Mouse (Mus musculus): Measurements from ENCODE around the gene M1ap. TPM values are rescaled to one million over a fixed set of nuclear protein-coding genes. Genes with fewer than 3 reads are reported as not detected.

M1ap gene
- total and polyA plus RNA-seq, 2 experiments from 2014 or later, result 0.10 TPM

DNA sequence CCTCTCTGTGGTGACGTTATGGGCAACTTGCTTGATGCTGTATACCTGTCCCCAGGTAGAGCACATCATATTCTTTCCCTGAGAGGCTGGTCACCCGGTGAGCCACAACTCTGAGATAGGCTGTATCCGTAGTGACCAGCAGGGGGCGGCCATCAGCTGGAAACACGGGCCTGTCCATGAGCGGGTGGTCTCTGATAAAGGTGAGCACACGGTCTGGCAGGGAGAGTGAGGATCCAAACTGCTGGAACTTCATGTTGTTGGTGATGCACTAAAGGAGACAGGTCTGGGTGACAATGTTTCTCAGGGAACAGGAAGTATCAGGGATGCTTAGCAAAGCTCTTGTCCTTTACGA, 28.9 kb upstream of the M1ap start:
- Histone ChIP-seq H3K27ac (ENCODE audit: low read depth, low read length) (no peak overlapping the region), H3K9ac (no peak overlapping the region), H3K4me3 (ENCODE audit: low read depth, low read length) (no peak overlapping the region), H3K27me3 (ENCODE audit: insufficient read depth, low read length) (no peaks in the 10 kb centered on the region), H3K4me1 (ENCODE audit: insufficient read depth) (no peaks in the 10 kb centered on the region; the same call in 1 of the 2 replicates), H3K36me3 (ENCODE audit: insufficient read depth) (peaks cover 46% of the 10 kb centered on the region), H3K4me2 (ENCODE audit: low read depth) (no peak overlapping the region), H3K9me3 (ENCODE audit: low read length) (no peaks in the 10 kb centered on the region)
- ATAC-seq (peak; percentile 39), DNase-seq (peak; percentile 49)
- TF ChIP-seq CTCF (IDR thresholded peaks at IDR 0.05; ENCODE audit: low read depth), result peak; percentile 79
- 20% methylated on average over 8 of the region's 8 CpGs for WGBS

DNA sequence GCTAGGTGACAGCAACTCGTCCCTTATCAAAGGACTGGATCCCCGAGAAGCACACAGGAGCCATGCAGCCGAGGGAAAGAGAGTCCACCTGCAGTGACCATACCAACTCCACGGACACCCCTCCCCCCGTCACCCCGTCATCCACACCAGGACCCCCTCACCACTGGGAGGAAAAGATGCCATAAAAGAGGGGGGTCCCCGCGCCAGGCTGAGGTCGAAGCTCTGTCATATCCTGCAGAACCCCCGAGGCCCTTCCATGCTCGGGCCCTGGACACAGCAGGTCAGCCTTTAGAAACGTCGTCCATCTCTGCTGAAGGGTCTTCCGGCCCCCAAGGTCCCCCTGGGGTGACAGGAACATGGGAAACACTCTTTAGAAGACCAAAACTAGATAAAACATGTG, 28.3 kb upstream of the M1ap start:
- TF ChIP-seq CTCF (IDR thresholded peaks at IDR 0.05; ENCODE audit: low read depth), result no peak
- 80% methylated on average over 14 of the region's 14 CpGs for WGBS

GRCm38 (mm10) chr6:82919520-82919919, 27.2 kb upstream of the M1ap start:
- Histone ChIP-seq H3K36me3 (ENCODE audit: insufficient read depth) (peaks cover 38% of the 10 kb centered on the region), H3K4me2 (ENCODE audit: low read depth) (no peak overlapping the region), H3K4me1 (ENCODE audit: insufficient read depth) (no peaks in the 10 kb centered on the region; the same call in 1 of the 2 replicates), H3K27me3 (ENCODE audit: insufficient read depth, low read length) (no peaks in the 10 kb centered on the region), H3K27ac (ENCODE audit: low read depth, low read length) (no peak overlapping the region), H3K9ac (no peak overlapping the region), H3K9me3 (ENCODE audit: low read length) (no peaks in the 10 kb centered on the region), H3K4me3 (ENCODE audit: low read depth, low read length) (no peak overlapping the region)
- 69% methylated on average over 8 of the region's 8 CpGs for WGBS
- no peak for TF ChIP-seq CTCF (IDR thresholded peaks at IDR 0.05; ENCODE audit: low read depth)
- no peak for ATAC-seq
- no peak for DNase-seq

More for the DNA sequence above, 28.3 kb upstream of the M1ap start:
- ATAC-seq (no peak), DNase-seq (no peak)
- Histone ChIP-seq H3K4me3 (ENCODE audit: low read depth, low read length) (no peak overlapping the region), H3K9ac (no peak overlapping the region), H3K4me1 (ENCODE audit: insufficient read depth) (no peaks in the 10 kb centered on the region; the same call in 1 of the 2 replicates), H3K4me2 (ENCODE audit: low read depth) (no peak overlapping the region), H3K27me3 (ENCODE audit: insufficient read depth, low read length) (no peaks in the 10 kb centered on the region), H3K36me3 (ENCODE audit: insufficient read depth) (peaks cover 41% of the 10 kb centered on the region), H3K9me3 (ENCODE audit: low read length) (no peaks in the 10 kb centered on the region), H3K27ac (ENCODE audit: low read depth, low read length) (no peak overlapping the region)

- 79% methylated on average over 9 of the region's 9 CpGs for WGBS
- Histone ChIP-seq H3K27me3 (ENCODE audit: insufficient read depth, low read length) (no peaks in the 10 kb centered on the region), H3K36me3 (ENCODE audit: insufficient read depth) (peaks cover 44% of the 10 kb centered on the region), H3K9ac (no peak overlapping the region), H3K4me1 (ENCODE audit: insufficient read depth) (no peaks in the 10 kb centered on the region; the same call in 1 of the 2 replicates), H3K4me2 (ENCODE audit: low read depth) (no peak overlapping the region), H3K27ac (ENCODE audit: low read depth, low read length) (no peak overlapping the region), H3K9me3 (ENCODE audit: low read length) (no peaks in the 10 kb centered on the region), H3K4me3 (ENCODE audit: low read depth, low read length) (no peak overlapping the region)
- no peak for TF ChIP-seq CTCF (IDR thresholded peaks at IDR 0.05; ENCODE audit: low read depth)
- ATAC-seq (no peak), DNase-seq (no peak)
Observed at GRCm38 (mm10) chr6:82921426-82922224, 25.1 kb upstream of the M1ap start.

DNA sequence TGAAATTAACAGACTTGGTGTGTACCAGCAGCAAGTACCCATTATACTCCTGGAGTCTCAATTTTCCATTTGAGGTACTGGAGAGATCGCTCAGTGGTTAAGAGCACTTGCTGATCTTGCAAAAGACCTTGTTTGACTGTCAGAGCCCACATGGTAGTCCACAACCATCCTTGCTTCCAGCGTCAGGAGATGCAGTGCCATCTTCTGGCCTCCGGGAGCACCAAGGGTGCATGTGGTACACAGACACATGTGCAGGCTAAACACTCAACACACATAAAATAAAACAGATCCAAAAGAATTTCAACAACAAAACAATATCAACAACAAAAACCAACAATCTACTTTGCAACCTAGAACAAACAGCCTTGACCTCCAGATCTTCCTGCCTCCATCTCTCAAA, 21.7 kb upstream of the M1ap start:
- H3K27me3 ChIP-seq (ENCODE audit: insufficient read depth, low read length), result no peaks in the 10 kb centered on the region
- no peak overlapping the region for H3K9ac ChIP-seq
- ATAC-seq (no peak), DNase-seq (no peak)
- peak; percentile 41 for TF ChIP-seq CTCF (IDR thresholded peaks at IDR 0.05; ENCODE audit: low read depth)
- no peak overlapping the region for H3K4me2 ChIP-seq (ENCODE audit: low read depth)
- H3K9me3 ChIP-seq (ENCODE audit: low read length), result no peaks in the 10 kb centered on the region
- no peaks in the 10 kb centered on the region for H3K4me1 ChIP-seq (ENCODE audit: insufficient read depth)
- H3K36me3 ChIP-seq (ENCODE audit: insufficient read depth), result peaks cover 23% of the 10 kb centered on the region
- H3K4me3 ChIP-seq (ENCODE audit: low read depth, low read length), result no peak overlapping the region
- H3K27ac ChIP-seq (ENCODE audit: low read depth, low read length), result no peak overlapping the region
- 56% methylated on average over 3 of the region's 3 CpGs for WGBS

DNA sequence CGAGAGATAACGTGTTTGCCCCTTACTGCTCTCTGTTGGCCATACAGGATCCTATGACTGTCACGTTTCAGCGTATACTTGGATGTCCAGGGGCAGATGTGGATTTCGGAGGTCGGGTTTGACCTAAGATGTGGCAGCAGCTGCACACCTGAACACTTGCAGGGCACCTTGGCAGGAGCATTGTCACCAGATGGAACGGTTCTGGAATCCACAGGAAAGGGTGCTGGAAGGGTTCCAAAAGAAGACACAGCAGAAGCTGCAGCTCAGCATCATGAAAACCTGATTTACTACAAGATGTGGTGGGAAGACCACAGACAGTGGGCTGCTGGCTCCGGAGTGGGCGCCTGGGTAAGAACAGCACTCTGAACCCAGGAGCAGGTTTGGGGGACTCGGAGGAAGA, 20.6 kb upstream of the M1ap start:
- TF ChIP-seq CTCF (IDR thresholded peaks at IDR 0.05; ENCODE audit: low read depth), result no peak
- no peaks in the 10 kb centered on the region for H3K27me3 ChIP-seq (ENCODE audit: insufficient read depth, low read length)
- no peak overlapping the region for H3K4me3 ChIP-seq (ENCODE audit: low read depth, low read length)
- no peak overlapping the region for H3K9ac ChIP-seq
- WGBS, result 79% methylated on average over 10 of the region's 10 CpGs
- no peaks in the 10 kb centered on the region for H3K4me1 ChIP-seq (ENCODE audit: insufficient read depth)
- peaks cover 30% of the 10 kb centered on the region for H3K36me3 ChIP-seq (ENCODE audit: insufficient read depth)
- H3K4me2 ChIP-seq (ENCODE audit: low read depth), result no peak overlapping the region
- H3K27ac ChIP-seq (ENCODE audit: low read depth, low read length), result no peak overlapping the region
- no peak for ATAC-seq
- H3K9me3 ChIP-seq (ENCODE audit: low read length), result no peaks in the 10 kb centered on the region
- DNase-seq, result no peak

DNA sequence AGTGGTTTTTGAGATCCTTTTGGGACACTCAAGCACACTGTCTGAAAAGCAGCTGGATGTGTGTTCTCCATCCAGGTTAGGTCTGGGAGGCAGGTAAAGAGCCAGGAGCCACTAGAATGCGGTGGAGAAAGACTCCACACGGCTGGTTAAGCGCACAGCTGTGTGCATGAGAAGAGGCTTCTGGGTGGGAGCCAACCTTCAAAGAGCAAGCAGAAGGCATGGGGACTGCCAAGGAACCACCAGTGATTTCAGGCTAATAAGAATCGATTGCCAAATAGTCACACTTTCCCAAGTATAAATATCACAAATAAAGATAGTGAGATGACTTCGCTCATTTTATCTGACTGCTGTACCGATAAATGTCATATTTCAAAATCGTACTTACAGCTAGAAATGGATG, 20.2 kb upstream of the M1ap start:
- 71% methylated on average over 7 of the region's 7 CpGs for WGBS
- Histone ChIP-seq H3K36me3 (ENCODE audit: insufficient read depth) (peaks cover 33% of the 10 kb centered on the region), H3K27ac (ENCODE audit: low read depth, low read length) (no peak overlapping the region), H3K4me1 (ENCODE audit: insufficient read depth) (no peaks in the 10 kb centered on the region), H3K27me3 (ENCODE audit: insufficient read depth, low read length) (no peaks in the 10 kb centered on the region), H3K4me3 (ENCODE audit: low read depth, low read length) (no peak overlapping the region), H3K9me3 (ENCODE audit: low read length) (no peaks in the 10 kb centered on the region), H3K9ac (no peak overlapping the region), H3K4me2 (ENCODE audit: low read depth) (no peak overlapping the region)
- peak; percentile 45; the same call in 1 of the 2 replicates for ATAC-seq
- no peak for TF ChIP-seq CTCF (IDR thresholded peaks at IDR 0.05; ENCODE audit: low read depth)
- no peak for DNase-seq
